Mouse (Mus musculus) CD4-positive, CD25-positive, alpha-beta regulatory T cell, adult 2 months (primary cell): ENCODE measurements at regions not wholly inside any gene's neighbourhood (a gene's known extent, or its start where the extent isn't known, plus 50 kb on each side); places are given as distances from the start of the nearest gene placed in this dataset.

Experiments used
- DNase-seq: peaks from one replicate; pipeline ENCODE4 v3.0.0-alpha.2; 2012; ENCODE audit warnings: low read depth, low spot score

- no peak for DNase-seq
These were observed 89.2 kb downstream of the Tmem170b start for GRCm38 (mm10) chr13:41694749-41695419.

GRCm38 (mm10) chr13:41696767-41697445 is 91.2 kb downstream of the Tmem170b start:
- no peak for DNase-seq

GRCm38 (mm10) chr13:41701345-41701744 is 95.6 kb downstream of the Tmem170b start:
- no peak for DNase-seq

GRCm38 (mm10) chr13:41701829-41702231 is 96.1 kb downstream of the Tmem170b start:
- no peak for DNase-seq

- no peak for DNase-seq
These were observed 97.5 kb downstream of the Tmem170b start for GRCm38 (mm10) chr13:41703196-41703595.

GRCm38 (mm10) chr13:41703618-41704017 is 97.9 kb downstream of the Tmem170b start:
- no peak for DNase-seq

- no peak for DNase-seq
These were observed 99.1 kb downstream of the Tmem170b start for GRCm38 (mm10) chr13:41704806-41705205.

GRCm38 (mm10) chr13:41705636-41706035 is 99.9 kb downstream of the Tmem170b start:
- no peak for DNase-seq

GRCm38 (mm10) chr13:41707811-41708210 is 102.1 kb downstream of the Tmem170b start:
- DNase-seq = no peak

- no peak for DNase-seq
These were observed 103.4 kb downstream of the Tmem170b start for GRCm38 (mm10) chr13:41709071-41709470.

GRCm38 (mm10) chr13:41709475-41710227 is 103.9 kb downstream of the Tmem170b start:
- DNase-seq = peak; percentile 85

GRCm38 (mm10) chr13:41712616-41713015 is 106.9 kb downstream of the Tmem170b start:
- DNase-seq = no peak
